Mouse (Mus musculus) CH12.LX (cell line): ENCODE data around the gene Hist1h2bk. TPM values are rescaled to one million over a fixed set of nuclear protein-coding genes. Genes with fewer than 3 reads are reported as not detected.

Experiments used
- DNase-seq: peaks from one replicate; pipeline ENCODE4 v3.0.0-alpha.2; 2013; ENCODE audit errors: extremely low read depth
- H3K27ac ChIP-seq: 2 replicates; pipeline ENCODE4 v1.5.1; 2012; ENCODE audit warnings: low read depth, mild to moderate bottlenecking, control low read depth, moderate library complexity; ENCODE audit not compliant: insufficient read depth
- H3K27me3 ChIP-seq: replicated peaks from 2 replicates; pipeline ENCODE3; 2012; ENCODE audit warnings: inconsistent platforms
- H3K36me3 ChIP-seq, 2 experiments: replicated peaks in 1 of 2; 2 replicates each; pipeline versions ENCODE3 to v1.6.1; 2012; ENCODE audit warnings: inconsistent platforms in 1 of 2, low read length in 1 of 2, mild to moderate bottlenecking in 1 of 2, mixed read lengths in 1 of 2, moderate library complexity in 1 of 2; ENCODE audit not compliant: control insufficient read depth in 1 of 2, insufficient read depth in 1 of 2
- H3K4me1 ChIP-seq, 2 experiments: 2 replicates each; pipeline ENCODE4 v1.6.1; 2012; ENCODE audit warnings: inconsistent platforms in 1 of 2, moderate library complexity in 1 of 2; ENCODE audit not compliant: insufficient read depth in 2 of 2, control insufficient read depth in 1 of 2
- H3K4me2 ChIP-seq: 2 replicates; pipeline ENCODE4 v1.6.1; 2012; ENCODE audit warnings: low read depth, mild to moderate bottlenecking, control low read depth; ENCODE audit not compliant: poor library complexity, insufficient read depth, severe bottlenecking
- H3K4me3 ChIP-seq, 3 experiments: fragments of 150-350 bp in 1 of 3; sonication (generic) in 1 of 3; replicated peaks in 1 of 3; 2 replicates each; pipeline versions ENCODE3 to v1.5.1; 2011 to 2012; ENCODE audit warnings: low read depth in 2 of 3, low read length in 2 of 3, mild to moderate bottlenecking in 2 of 3, moderate library complexity in 2 of 3, control low read depth in 1 of 3, improper control_type of control experiment in 1 of 3, inconsistent platforms in 1 of 3, mixed read lengths in 1 of 3; ENCODE audit not compliant: poor library complexity in 1 of 3
- H3K79me2 ChIP-seq: replicated peaks from 2 replicates; pipeline ENCODE4 v1.6.1; 2012; ENCODE audit warnings: mild to moderate bottlenecking, moderate library complexity; ENCODE audit not compliant: control insufficient read depth, poor library complexity, insufficient read depth, severe bottlenecking; ENCODE audit errors: extremely low read depth
- H3K9ac ChIP-seq: 2 replicates; pipeline ENCODE4 v1.6.1; 2012; ENCODE audit warnings: low read depth, mild to moderate bottlenecking, control low read depth, moderate library complexity; ENCODE audit not compliant: insufficient read depth
- H3K9me3 ChIP-seq: replicated peaks from 2 replicates; pipeline ENCODE3; 2012; ENCODE audit warnings: low read length, inconsistent platforms, mixed read lengths
- BHLHE40 ChIP-seq: IDR thresholded peaks from 2 replicates; pipeline ENCODE4 v1.6.1; 2011; ENCODE audit warnings: mild to moderate bottlenecking, low read depth, low read length, improper control_type of control experiment
- CHD1 ChIP-seq: IDR thresholded peaks from 2 replicates; pipeline ENCODE4 v1.6.1; 2012; ENCODE audit warnings: low read depth, low read length, improper control_type of control experiment, inconsistent platforms
- CHD2 ChIP-seq: IDR thresholded peaks from 2 replicates; pipeline ENCODE4 v1.6.1; 2011; ENCODE audit warnings: low read length, improper control_type of control experiment
- CTCF ChIP-seq, 2 experiments: IDR thresholded peaks in 1 of 2; conservative IDR thresholded peaks in 1 of 2; 2 replicates each; pipeline ENCODE4 v1.5.1; 2011 to 2012; ENCODE audit warnings: low read depth in 2 of 2, low read length in 2 of 2, improper control_type of control experiment in 1 of 2, inconsistent platforms in 1 of 2, mild to moderate bottlenecking in 1 of 2, moderate library complexity in 1 of 2
- E2F4 ChIP-seq: IDR thresholded peaks from 2 replicates; pipeline ENCODE4 v1.6.1; 2011; ENCODE audit warnings: low read depth, low read length, improper control_type of control experiment; ENCODE audit not compliant: insufficient replicate concordance
- ELF1 ChIP-seq: IDR thresholded peaks from 2 replicates; pipeline ENCODE4 v1.6.1; 2014; ENCODE audit warnings: low read depth, mild to moderate bottlenecking, inconsistent platforms, low read length, improper control_type of control experiment
- EP300 ChIP-seq: IDR thresholded peaks from 2 replicates; pipeline ENCODE4 v1.6.1; 2011; ENCODE audit warnings: low read length, improper control_type of control experiment
- ETS1 ChIP-seq: conservative IDR thresholded peaks from 2 replicates; pipeline ENCODE4 v1.6.1; 2012; ENCODE audit warnings: low read depth, mild to moderate bottlenecking, inconsistent platforms, low read length, improper control_type of control experiment, moderate library complexity
- GABPA ChIP-seq: IDR thresholded peaks from 2 replicates; pipeline ENCODE4 v1.6.1; 2012; ENCODE audit warnings: low read depth, low read length, improper control_type of control experiment, inconsistent platforms; ENCODE audit not compliant: insufficient replicate concordance
- HCFC1 ChIP-seq: IDR thresholded peaks from 2 replicates; pipeline ENCODE4 v1.6.1; 2012; ENCODE audit warnings: low read depth, mild to moderate bottlenecking, inconsistent platforms, low read length, improper control_type of control experiment
- IRF4 ChIP-seq: IDR thresholded peaks from 2 replicates; pipeline ENCODE4 v1.6.1; 2014; ENCODE audit warnings: low read depth, mild to moderate bottlenecking, inconsistent platforms, low read length, improper control_type of control experiment
- JUN ChIP-seq: IDR thresholded peaks from 2 replicates; pipeline ENCODE4 v1.6.1; 2011; ENCODE audit warnings: low read depth, mild to moderate bottlenecking, low read length, improper control_type of control experiment, moderate library complexity; ENCODE audit not compliant: insufficient read depth
- JUND ChIP-seq: conservative IDR thresholded peaks from 2 replicates; pipeline ENCODE4 v1.6.1; 2011; ENCODE audit warnings: low read depth, low read length, improper control_type of control experiment
- KAT2A ChIP-seq: IDR thresholded peaks from 2 replicates; pipeline ENCODE4 v1.6.1; 2012; ENCODE audit warnings: low read length, improper control_type of control experiment, inconsistent platforms; ENCODE audit not compliant: insufficient replicate concordance
- MAFK ChIP-seq: IDR thresholded peaks from 2 replicates; pipeline ENCODE4 v1.6.1; 2011; ENCODE audit warnings: low read length, improper control_type of control experiment; ENCODE audit not compliant: insufficient replicate concordance
- MAZ ChIP-seq: IDR thresholded peaks from 2 replicates; pipeline ENCODE4 v1.6.1; 2012; ENCODE audit warnings: low read depth, mild to moderate bottlenecking, inconsistent platforms, low read length, improper control_type of control experiment, moderate library complexity
- MEF2A ChIP-seq: IDR thresholded peaks from 2 replicates; pipeline ENCODE4 v1.6.1; 2014; ENCODE audit warnings: low read depth, mild to moderate bottlenecking, inconsistent platforms, low read length, improper control_type of control experiment, borderline replicate concordance
- MXI1 ChIP-seq: IDR thresholded peaks from 2 replicates; pipeline ENCODE4 v1.6.1; 2011; ENCODE audit warnings: mild to moderate bottlenecking, low read depth, low read length, improper control_type of control experiment
- MYC ChIP-seq: IDR thresholded peaks from 2 replicates; pipeline ENCODE4 v1.6.1; 2011; ENCODE audit warnings: low read depth, mild to moderate bottlenecking, improper control_type of control experiment, low read length
- NELFE ChIP-seq: IDR thresholded peaks from 2 replicates; pipeline ENCODE4 v1.6.1; 2011; ENCODE audit warnings: low read depth, low read length, improper control_type of control experiment
- NRF1 ChIP-seq: IDR thresholded peaks from 2 replicates; pipeline ENCODE4 v1.6.1; 2014; ENCODE audit warnings: low read depth, mild to moderate bottlenecking, inconsistent platforms, low read length, improper control_type of control experiment, moderate library complexity
- POLR2A ChIP-seq: IDR thresholded peaks from 2 replicates; pipeline ENCODE4 v1.6.1; 2011; ENCODE audit warnings: low read depth, mild to moderate bottlenecking, improper control_type of control experiment, low read length
- POLR2AphosphoS2 ChIP-seq: IDR thresholded peaks from 2 replicates; pipeline ENCODE4 v1.6.1; 2011; ENCODE audit warnings: low read depth, low read length, improper control_type of control experiment
- RAD21 ChIP-seq: IDR thresholded peaks from 2 replicates; pipeline ENCODE4 v1.6.1; 2011; ENCODE audit warnings: low read depth, mild to moderate bottlenecking, low read length, improper control_type of control experiment, moderate library complexity
- RCOR1 ChIP-seq: conservative IDR thresholded peaks from 2 replicates; pipeline ENCODE4 v1.6.1; 2012; ENCODE audit warnings: low read depth, mild to moderate bottlenecking, inconsistent platforms, low read length, improper control_type of control experiment
- SIN3A ChIP-seq: IDR thresholded peaks from 2 replicates; pipeline ENCODE4 v1.6.1; 2012; ENCODE audit warnings: low read length, improper control_type of control experiment, inconsistent platforms
- SMC3 ChIP-seq: IDR thresholded peaks from 2 replicates; pipeline ENCODE4 v1.6.1; 2011; ENCODE audit warnings: low read depth, low read length, improper control_type of control experiment
- TBP ChIP-seq: conservative IDR thresholded peaks from 2 replicates; pipeline ENCODE4 v1.6.1; 2011; ENCODE audit warnings: low read depth, low read length, improper control_type of control experiment
- TCF12 ChIP-seq: IDR thresholded peaks from 2 replicates; pipeline ENCODE4 v1.6.1; 2014; ENCODE audit warnings: low read depth, mild to moderate bottlenecking, inconsistent platforms, low read length, improper control_type of control experiment
- UBTF ChIP-seq: IDR thresholded peaks from 2 replicates; pipeline ENCODE4 v1.6.1; 2012; ENCODE audit warnings: low read depth, mild to moderate bottlenecking, inconsistent platforms, low read length, improper control_type of control experiment, moderate library complexity
- USF1 ChIP-seq: IDR thresholded peaks from 2 replicates; pipeline ENCODE4 v1.6.1; 2014; ENCODE audit warnings: low read depth, mild to moderate bottlenecking, inconsistent platforms, low read length, improper control_type of control experiment
- USF2 ChIP-seq: conservative IDR thresholded peaks from 2 replicates; pipeline ENCODE4 v1.6.1; 2011; ENCODE audit warnings: low read depth, low read length, improper control_type of control experiment
- ZC3H11A ChIP-seq: IDR thresholded peaks from 2 replicates; pipeline ENCODE4 v1.6.1; 2012; ENCODE audit warnings: low read depth, mild to moderate bottlenecking, inconsistent platforms, low read length, improper control_type of control experiment
- ZKSCAN1 ChIP-seq: IDR thresholded peaks from 2 replicates; pipeline ENCODE4 v1.6.1; 2012; ENCODE audit warnings: low read depth, inconsistent platforms, low read length, improper control_type of control experiment, borderline replicate concordance
- ZMIZ1 ChIP-seq: IDR thresholded peaks from 2 replicates; pipeline ENCODE4 v1.6.1; 2012; ENCODE audit warnings: low read depth, mild to moderate bottlenecking, inconsistent platforms, low read length, improper control_type of control experiment
- ZNF384 ChIP-seq: IDR thresholded peaks from 2 replicates; pipeline ENCODE4 v1.6.1; 2012; ENCODE audit warnings: low read depth, low read length, improper control_type of control experiment, inconsistent platforms
- dilution Hi-C: fragments of 300-500 bp; cut with MboI; formaldehyde crosslinking; loops from 2 replicates; pipeline ENCODE4 v1.14.3; 2020; ENCODE audit warnings: low sequenced_read_pairs; ENCODE audit not compliant: extremely low pct_unique_long_range_greater_than_20kb, extremely low pct_ligation_motif_present
- in situ Hi-C: fragments of 300-500 bp; cut with MboI; formaldehyde crosslinking; loops from 3 replicates; pipeline ENCODE4 v1.14.3; 2019; ENCODE audit warnings: low sequenced_read_pairs, low pct_ligation_motif_present, low pct_unique_long_range_greater_than_20kb, mixed read lengths
- polyA plus RNA-seq: library from polyadenylated mRNA; unstranded; fragments of >175 nt; gene quantifications from 2 replicates; pipeline ENCODE4 v1.2.1, GENCODE M21; 2012; ENCODE audit warnings: low read depth; ENCODE audit not compliant: insufficient read length
- total RNA-seq, 2 experiments: library from RNA; depleted of rRNA; stranded (reverse); fragments of 300-350 nt in 1 of 2; fragments of >200 nt in 1 of 2; gene quantifications; 2 replicates each; pipeline ENCODE4 v1.2.3; 2012 to 2014

Hist1h2bk gene
- total and polyA plus RNA-seq, 3 experiments = 8.1 to 2,636 (median 47.2) TPM

DNA sequence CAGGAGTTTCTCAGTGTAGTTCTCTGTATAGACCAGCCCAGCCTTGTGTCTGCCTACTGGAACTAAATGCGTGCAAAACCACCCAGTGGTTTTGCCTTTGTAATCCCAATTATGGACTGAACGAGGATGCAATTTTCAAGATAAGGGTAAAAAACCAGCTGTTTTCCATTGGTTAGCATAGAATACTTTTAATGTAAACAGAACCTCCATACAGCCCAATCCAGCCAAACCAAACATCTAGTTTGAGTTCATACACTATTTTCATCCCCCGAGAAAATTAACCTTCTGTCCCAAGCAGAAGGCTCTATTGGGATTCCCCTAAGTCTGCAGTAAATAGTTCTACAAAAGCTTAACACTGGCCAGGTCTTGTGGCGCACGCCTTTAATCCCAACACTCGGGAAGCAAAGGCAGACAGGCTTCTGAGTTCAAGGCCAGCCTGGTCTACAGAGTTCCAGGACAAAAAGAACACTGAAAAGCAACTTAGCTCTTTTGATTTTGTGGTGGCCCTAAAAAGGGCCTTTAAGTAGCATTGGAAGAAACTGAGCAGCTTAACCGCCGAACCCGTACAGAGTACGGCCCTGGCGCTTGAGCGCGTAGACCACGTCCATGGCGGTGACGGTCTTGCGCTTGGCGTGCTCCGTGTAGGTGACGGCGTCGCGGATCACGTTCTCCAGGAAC, 4.9 kb downstream of the Hist1h2bk start:
- DNase-seq = peak; percentile 81
- Histone ChIP-seq H3K79me2 (no peaks in the 10 kb centered on the region), H3K9me3 (no peaks in the 10 kb centered on the region), H3K4me1 (peaks cover 0 to 37% of the 10 kb centered on the region in 2 experiments; a peak in 2 of 4 replicates), H3K27ac (peak overlapping the region; percentile 96), H3K4me3 (peak overlapping the region; percentile 36 to 67 (median 41)), H3K27me3 (no peaks in the 10 kb centered on the region), H3K4me2 (peak overlapping the region; percentile 96)
- in situ Hi-C loops = loop anchor here (10.0 to 25.0 kb wide), 2 partner anchors 1384 to 1722 kb away; partner anchors contain the start of genes Abt1, Hist1h1a, Hist1h2ab and Hist1h3a
- TF ChIP-seq BHLHE40 (no peak; the same call in 1 of the 2 replicates), MYC (peak; percentile 67; the same call in 1 of the 2 replicates), E2F4 (no peak), SMC3 (peak; percentile 32; the same call in 1 of the 2 replicates), JUND (no peak; the same call in 1 of the 2 replicates), POLR2AphosphoS2 (peak; percentile 100), IRF4 (peak; percentile 59), KAT2A (0 out of 2 replicates have a peak, but pooled peaks have one; percentile 53), TBP (peak; percentile 87), ZMIZ1 (peak; percentile 99), ELF1 (no peak), MAZ (no peak), NRF1 (0 out of 2 replicates have a peak, but pooled peaks have one; percentile 30), MXI1 (peak; percentile 83; the same call in 1 of the 2 replicates), HCFC1 (peak; percentile 40), RAD21 (no peak), CHD2 (peak; percentile 79), ZKSCAN1 (no peak), TCF12 (0 out of 2 replicates have a peak, but pooled peaks have one; percentile 1), CTCF (conservative IDR thresholded peaks at IDR 0.05 in 1 of 2, IDR thresholded peaks at IDR 0.05 in 1 of 2; ENCODE audit: low read depth in 2 of 2, low read length in 2 of 2) (no peak), SIN3A (peak; percentile 74), EP300 (no peak), NELFE (no peak), UBTF (no peak; the same call in none of the 2 replicates), ZC3H11A (no peak), POLR2A (peak; percentile 80; the same call in 1 of the 2 replicates), USF2 (peak; percentile 18; the same call in 1 of the 2 replicates), MEF2A (peak; percentile 25; the same call in 1 of the 2 replicates), MAFK (peak; percentile 54; the same call in 1 of the 2 replicates), CHD1 (peak; percentile 96), GABPA (no peak), JUN (no peak), ZNF384 (no peak), ETS1 (peak; percentile 19; the same call in 1 of the 2 replicates), RCOR1 (peak; percentile 32), USF1 (no peak)
- TF ChIP-seq, all 38 proteins: peak for 20
- Histone ChIP-seq H3K9ac (peak overlapping the region; percentile 81), H3K36me3 (no peaks in the 10 kb centered on the region)
- dilution Hi-C loops = no loop called here
